Comparison of ENCODE assay signal across 8 mouse cellular contexts in genomic region chr2:71814016-71814415, GRCm38 (mm10). TPM values are rescaled to one million over a fixed set of nuclear protein-coding genes. Genes with fewer than 3 reads are reported as not detected.
DNase-seq lines count a peak whose midpoint lies in the region; ATAC-seq lines count a peak whose summit lies in the region.

No protein-coding gene starts in this region.

- no peaks in the 10 kb centered on the region for H3K9me3 ChIP-seq in forebrain, embryonic 12.5 days
- no peaks in the 10 kb centered on the region for H3K9me3 ChIP-seq in forebrain, embryonic 11.5 days (ENCODE audit: control insufficient read depth, low read length)
- H3K9me3 ChIP-seq in kidney, embryonic 16.5 days (ENCODE audit: low read length) = no peaks in the 10 kb centered on the region

- H3K79me2 ChIP-seq in macrophage (ENCODE audit: inconsistent target) = peaks cover 71% of the 10 kb centered on the region

- H3K27ac ChIP-seq in forebrain, embryonic 12.5 days = 0 out of 2 replicates have a peak overlapping the region, but pooled peaks have one; percentile 25
- H3K27ac ChIP-seq in forebrain, embryonic 11.5 days (ENCODE audit: low read depth, low read length) = no peak overlapping the region
- peak overlapping the region; percentile 63 for H3K27ac ChIP-seq in brown adipose tissue, adult 24 weeks (replicated peaks; ENCODE audit: low read depth, low read length)
- H3K27ac ChIP-seq in kidney, embryonic 16.5 days (ENCODE audit: low read length) = peak overlapping the region; percentile 55
- peak overlapping the region; percentile 57 for H3K27ac ChIP-seq in macrophage

- no peak overlapping the region for H3K4me3 ChIP-seq in forebrain, embryonic 12.5 days (replicated peaks)
- no peak overlapping the region for H3K4me3 ChIP-seq in forebrain, embryonic 11.5 days (ENCODE audit: low read depth, low read length)
- H3K4me3 ChIP-seq in brown adipose tissue, adult 24 weeks (ENCODE audit: insufficient read depth, low read depth, low read length) = no peak overlapping the region
- H3K4me3 ChIP-seq in kidney, embryonic 16.5 days (ENCODE audit: low read length) = no peak overlapping the region
- H3K4me3 ChIP-seq in macrophage (ENCODE audit: inconsistent target) = no peak overlapping the region

- no peaks in the 10 kb centered on the region for H3K36me3 ChIP-seq in forebrain, embryonic 12.5 days (replicated peaks)
- no peaks in the 10 kb centered on the region for H3K36me3 ChIP-seq in forebrain, embryonic 11.5 days (ENCODE audit: control insufficient read depth, insufficient read depth, low read length)
- H3K36me3 ChIP-seq in kidney, embryonic 16.5 days (ENCODE audit: insufficient read depth, low read length) = peaks cover 5% of the 10 kb centered on the region; the same call in 1 of the 2 replicates
- H3K36me3 ChIP-seq in macrophage (ENCODE audit: inconsistent target) = peaks cover 20% of the 10 kb centered on the region

- WGBS in forebrain, embryonic 12.5 days = 45% methylated on average over 3 of the region's 3 CpGs
- 50% methylated on average over 3 of the region's 3 CpGs for WGBS in forebrain, embryonic 11.5 days
- 49% methylated on average over 3 of the region's 3 CpGs for WGBS in kidney, embryonic 16.5 days
- 0% methylated on average over 3 of the region's 3 CpGs for WGBS in macrophage (ENCODE audit: missing documents)

- ATAC-seq in forebrain, embryonic 12.5 days (ENCODE audit: low FRiP score) = no peak
- ATAC-seq in forebrain, embryonic 11.5 days (replicated peaks; ENCODE audit: low FRiP score) = no peak
- ATAC-seq in kidney, embryonic 16.5 days (ENCODE audit: low FRiP score, low TSS enrichment) = peak; percentile 29; the same call in 1 of the 2 replicates
- ATAC-seq in erythroid progenitor cell, adult 5-6 weeks (replicated peaks; ENCODE audit: low FRiP score, poor library complexity, severe bottlenecking) = no peak

- H3K4me2 ChIP-seq in forebrain, embryonic 12.5 days = no peak overlapping the region
- no peak overlapping the region for H3K4me2 ChIP-seq in forebrain, embryonic 11.5 days (ENCODE audit: low read depth, low read length, severe bottlenecking)
- no peak overlapping the region for H3K4me2 ChIP-seq in kidney, embryonic 16.5 days (replicated peaks; ENCODE audit: low read depth, low read length)

- no peak for DNase-seq in forebrain, embryonic 11.5 days (ENCODE audit: low spot score)
- DNase-seq in thymus, postnatal 0 days (ENCODE audit: low spot score) = peak; percentile 90
- no peak for DNase-seq in testis, postnatal 10 days (ENCODE audit: low spot score)

- H3K27me3 ChIP-seq in forebrain, embryonic 12.5 days = peaks cover 3% of the 10 kb centered on the region; the same call in 1 of the 2 replicates
- H3K27me3 ChIP-seq in forebrain, embryonic 11.5 days (ENCODE audit: control insufficient read depth, insufficient read depth, low read length) = no peaks in the 10 kb centered on the region
- no peaks in the 10 kb centered on the region for H3K27me3 ChIP-seq in kidney, embryonic 16.5 days (ENCODE audit: insufficient read depth, low read length)

- H3K9ac ChIP-seq in forebrain, embryonic 12.5 days = no peak overlapping the region
- H3K9ac ChIP-seq in forebrain, embryonic 11.5 days (ENCODE audit: low read length) = no peak overlapping the region
- 0 out of 2 replicates have a peak overlapping the region, but pooled peaks have one; percentile 7 for H3K9ac ChIP-seq in kidney, embryonic 16.5 days (replicated peaks; ENCODE audit: low read length)

- H3K4me1 ChIP-seq in forebrain, embryonic 12.5 days = peaks cover 40% of the 10 kb centered on the region
- H3K4me1 ChIP-seq in forebrain, embryonic 11.5 days (replicated peaks; ENCODE audit: control insufficient read depth, insufficient read depth, low read length) = peaks cover 23% of the 10 kb centered on the region
- peaks cover 31% of the 10 kb centered on the region for H3K4me1 ChIP-seq in brown adipose tissue, adult 24 weeks (ENCODE audit: control insufficient read depth, insufficient read depth, insufficient read length, low read length)
- H3K4me1 ChIP-seq in kidney, embryonic 16.5 days (ENCODE audit: insufficient read depth, low read length) = peaks cover 47% of the 10 kb centered on the region

RNA-seq across cellular contexts. Expression of gene Pdk1, which starts 59.0 kb away (rescaled TPM):
- polyA plus RNA-seq in forebrain, embryonic 12.5 days (2016; fragmentation: Nextera tagmentation; extraction: Ambion mirVana) = 26.9 and 30.5 TPM in 2 replicates
- polyA plus RNA-seq in forebrain, embryonic 11.5 days (2014; fragmentation: Nextera tagmentation; extraction: Ambion mirVana) = 40.4 and 43.6 TPM in 2 replicates
- 76.5 and 93.5 TPM in 2 replicates for polyA plus RNA-seq in brown adipose tissue, adult 24 weeks (2012; ENCODE audit: insufficient read depth, insufficient read length, missing spikeins)
- 46.3 and 48.9 TPM in 2 replicates for polyA plus RNA-seq in kidney, embryonic 16.5 days (2015; fragmentation: Nextera tagmentation; extraction: Ambion mirVana)
- 10 to 100 TPM in 14 of 26 experiments, 1 to 10 TPM in 12; 1.3 to 44.0 (median 12.1) TPM for total RNA-seq in macrophage (2018; cell fraction: chromatin; rRNA removed)
- total RNA-seq in macrophage (2018; cell fraction: cytosol; rRNA removed) = 10 to 100 TPM in 13 of 26 experiments, 1 to 10 TPM in 13; 5.3 to 23.6 (median 11.2) TPM
- total RNA-seq in macrophage (2018; cell fraction: nucleus; rRNA removed) = 10 to 100 TPM in 12 of 26 experiments, 1 to 10 TPM in 14; 2.8 to 36.2 (median 8.8) TPM
- polyA plus RNA-seq in macrophage (2018) = 19.0 to 31.9 TPM (median 22.9 TPM) in 3 replicates
- polyA plus RNA-seq in thymus, postnatal 0 days (2015; fragmentation: Nextera tagmentation; extraction: Ambion mirVana) = 60.2 and 73.8 TPM in 2 replicates
- total RNA-seq in erythroid progenitor cell, adult 5-6 weeks (2015; ENCODE audit: low replicate concordance) = 2.5 and 9.4 TPM in 2 replicates
- total RNA-seq in erythroid progenitor cell, adult 5-6 weeks (2017; ENCODE audit: low replicate concordance) = 7.3 and 19.4 TPM in 2 replicates
